Mouse (Mus musculus) cortical plate, adult 2 months (tissue): ENCODE measurements around the gene Slc39a3. TPM values are rescaled to one million over a fixed set of nuclear protein-coding genes. Genes with fewer than 3 reads are reported as not detected.

Source experiments
- H3K27ac ChIP-seq: fragments of 200-500 bp; 2 replicates; pipeline ENCODE4 v1.5.1; 2012; ENCODE audit warnings: low read length, control low read depth, inconsistent platforms; ENCODE audit not compliant: insufficient read depth
- H3K4me1 ChIP-seq: fragments of 200-500 bp; 2 replicates; pipeline ENCODE4 v1.6.1; 2011; ENCODE audit warnings: low read length; ENCODE audit not compliant: control insufficient read depth, insufficient read depth
- H3K4me3 ChIP-seq: fragments of 200-500 bp; 2 replicates; pipeline ENCODE4 v1.5.1; 2011; ENCODE audit warnings: mild to moderate bottlenecking, low read length, control low read depth; ENCODE audit not compliant: insufficient read depth
- CTCF ChIP-seq: fragments of 200-500 bp; IDR thresholded peaks from 2 replicates; pipeline ENCODE4 v1.5.1; 2011; ENCODE audit warnings: mild to moderate bottlenecking, control low read depth, low read length; ENCODE audit not compliant: insufficient read depth; ENCODE audit errors: extremely low read depth
- POLR2A ChIP-seq: fragments of 200-500 bp; IDR thresholded peaks from 2 replicates; pipeline ENCODE4 v1.6.1; 2011; ENCODE audit warnings: mild to moderate bottlenecking, low read length, control low read depth; ENCODE audit not compliant: insufficient read depth; ENCODE audit errors: extremely low read depth
- polyA plus RNA-seq: library from polyadenylated mRNA; depleted of rRNA; stranded (reverse); fragments of >200 nt; gene quantifications from 2 replicates; pipeline ENCODE4 v1.2.3, GENCODE M21; 2012

The Slc39a3 gene
- polyA plus RNA-seq, 1 experiment = 72.8 TPM

DNA sequence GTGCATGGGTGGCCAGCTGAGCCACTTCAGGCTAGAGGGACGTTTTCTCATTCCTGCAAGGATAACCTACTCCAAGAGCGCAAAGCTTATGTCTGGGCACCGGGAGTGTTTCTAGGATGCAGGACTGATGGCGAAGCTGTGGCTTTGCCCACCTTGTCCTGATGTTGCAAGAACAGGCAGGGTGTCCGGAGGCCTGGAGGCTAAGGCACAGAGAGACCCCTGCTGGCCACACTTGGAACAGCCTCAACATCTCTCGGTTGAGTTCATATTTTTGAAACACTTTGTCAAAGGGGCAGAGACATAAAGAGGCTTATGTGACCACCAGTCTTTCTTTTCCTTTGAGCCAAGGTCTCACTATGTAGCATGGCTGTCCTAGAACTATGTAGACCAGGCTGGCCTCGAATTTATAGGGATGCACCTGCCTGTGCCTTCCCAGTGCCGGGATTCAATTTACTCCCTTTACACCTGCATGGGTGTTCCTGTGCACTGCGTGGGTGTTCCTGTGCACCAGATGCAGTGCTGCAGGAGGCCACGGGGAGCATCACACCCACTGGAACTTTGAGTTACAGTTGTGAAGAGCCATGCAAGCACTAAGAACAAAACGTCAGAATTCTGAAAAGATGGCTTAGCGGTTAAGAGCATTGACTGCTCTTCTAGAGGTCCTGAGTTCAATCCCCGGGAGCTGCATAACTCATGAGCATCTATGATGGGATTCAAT lies 4.4 kb upstream of the Slc39a3 start:
- no peaks in the 10 kb centered on the region for H3K4me1 ChIP-seq
- H3K27ac ChIP-seq = no peak overlapping the region
- TF ChIP-seq CTCF (peak; percentile 75), POLR2A (no peak)
- no peak overlapping the region for H3K4me3 ChIP-seq

DNA sequence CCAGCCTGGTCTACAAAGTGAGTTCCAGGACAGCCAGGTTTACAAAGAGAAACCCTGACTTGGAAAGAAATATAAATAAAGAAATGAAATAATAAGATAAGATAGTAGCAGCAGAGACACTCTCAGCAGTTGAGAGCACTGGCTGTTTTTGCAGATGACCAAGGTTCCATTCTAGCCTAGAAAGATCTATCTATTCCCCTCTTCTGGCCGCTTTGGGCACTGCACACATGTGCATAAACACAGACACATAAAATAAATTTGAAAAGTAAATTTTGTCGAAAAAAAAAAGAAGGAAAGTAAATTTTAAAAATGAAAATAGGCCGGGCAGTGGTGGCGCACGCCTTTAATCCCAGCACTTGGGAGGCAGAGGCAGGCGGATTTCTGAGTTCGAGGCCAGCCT lies 975 bp downstream of the Slc39a3 start:
- H3K27ac ChIP-seq = no peak overlapping the region
- 0 out of 2 replicates have a peak, but pooled peaks have one; percentile 8 for TF ChIP-seq CTCF
- TF ChIP-seq POLR2A = no peak

DNA sequence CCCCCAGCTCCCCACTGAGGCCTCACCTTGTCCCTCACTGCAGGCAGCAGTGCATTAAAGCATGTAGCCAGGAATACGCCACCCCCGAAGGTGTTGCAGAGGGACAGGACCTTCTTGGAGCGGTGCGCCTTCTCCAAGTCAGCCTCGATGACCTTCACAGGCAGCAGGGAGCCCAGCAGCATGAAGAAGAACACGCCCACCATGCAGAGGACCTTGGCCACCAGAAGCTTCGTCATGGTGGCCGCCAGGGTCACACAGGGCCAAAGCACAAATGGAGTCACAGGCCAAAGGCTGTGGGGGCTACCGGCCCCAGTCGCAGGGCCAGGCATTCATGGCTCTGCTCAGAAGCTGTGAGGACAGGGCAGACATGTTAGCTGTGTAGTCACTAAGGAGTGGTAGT lies 3.6 kb downstream of the Slc39a3 start:
- H3K27ac ChIP-seq = no peak overlapping the region
- TF ChIP-seq CTCF = no peak
- TF ChIP-seq POLR2A = no peak
- H3K4me1 ChIP-seq = peaks cover 4% of the 10 kb centered on the region; the same call in 1 of the 2 replicates
- H3K4me3 ChIP-seq = no peak overlapping the region

More for the DNA sequence above, 975 bp downstream of the Slc39a3 start:
- H3K4me3 ChIP-seq = no peak overlapping the region; the same call in 1 of the 2 replicates
- H3K4me1 ChIP-seq = peaks cover 4% of the 10 kb centered on the region; the same call in 1 of the 2 replicates

DNA sequence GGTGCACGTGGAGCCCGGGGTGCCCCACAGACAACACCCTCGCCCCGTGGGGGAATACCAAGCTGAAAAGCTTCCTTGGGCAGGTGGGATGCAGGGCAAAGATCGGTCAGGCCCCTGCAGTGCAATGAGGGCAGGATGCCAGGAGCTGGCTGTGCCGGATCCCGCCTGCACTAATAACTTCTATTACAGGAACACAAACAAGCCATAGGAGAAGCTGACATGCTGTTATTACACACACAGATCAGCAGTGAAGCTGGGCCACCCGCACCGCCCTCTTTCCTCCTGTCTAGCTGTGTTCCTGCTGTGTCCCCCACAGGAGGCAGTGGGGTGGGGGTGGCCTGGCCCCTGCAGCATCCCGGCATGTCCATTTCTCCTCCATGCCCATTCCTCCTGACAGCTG lies 8.2 kb downstream of the Slc39a3 start:
- H3K4me3 ChIP-seq = no peak overlapping the region
- TF ChIP-seq CTCF (no peak), POLR2A (no peak)
- H3K4me1 ChIP-seq = peaks cover 3% of the 10 kb centered on the region
- H3K27ac ChIP-seq = no peak overlapping the region

DNA sequence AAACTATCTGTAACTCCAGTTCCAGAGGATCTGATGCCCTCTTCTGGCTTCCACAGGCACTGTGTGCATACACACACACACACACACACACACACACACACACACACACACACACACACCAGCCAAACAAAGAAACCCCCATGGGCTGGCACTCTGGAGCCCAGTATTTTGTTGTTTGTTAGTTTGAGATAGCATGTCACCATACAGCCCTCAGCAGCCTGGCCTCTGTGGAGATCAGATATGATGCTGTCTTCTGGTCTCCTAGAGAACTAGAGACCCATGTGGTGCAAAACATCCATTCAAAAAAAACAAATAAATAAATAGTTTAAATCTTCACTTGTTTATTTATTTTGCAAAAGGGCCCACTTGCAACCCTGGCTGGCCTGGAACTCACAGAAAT lies 9.0 kb downstream of the Slc39a3 start:
- Histone ChIP-seq H3K4me1 (peaks cover 3% of the 10 kb centered on the region), H3K27ac (no peak overlapping the region), H3K4me3 (no peak overlapping the region)
- no peak for TF ChIP-seq CTCF
- TF ChIP-seq POLR2A = no peak

DNA sequence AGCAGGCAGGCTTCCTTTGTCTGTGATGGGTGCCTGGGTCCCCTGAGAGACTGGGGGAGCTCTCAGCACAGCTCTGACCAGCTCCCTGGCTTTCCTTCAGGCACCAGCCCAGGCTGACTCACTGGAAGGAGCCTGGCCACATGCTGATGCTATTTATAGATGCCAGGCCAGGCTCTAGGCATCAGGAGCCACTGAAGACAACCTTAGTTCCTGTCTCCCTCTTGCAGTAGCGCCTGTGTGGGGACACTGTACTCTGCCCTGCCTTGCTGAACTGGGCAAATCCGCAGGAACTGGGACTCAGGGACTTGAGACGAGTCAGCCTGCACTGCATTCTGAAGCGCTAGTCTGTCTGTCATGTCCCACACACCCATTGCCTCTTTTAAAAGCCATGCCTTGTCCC lies 9.9 kb downstream of the Slc39a3 start:
- Histone ChIP-seq H3K4me1 (peaks cover 3% of the 10 kb centered on the region), H3K27ac (peak overlapping the region; percentile 38; the same call in 1 of the 2 replicates), H3K4me3 (no peak overlapping the region)
- no peak for TF ChIP-seq POLR2A
- TF ChIP-seq CTCF = no peak

DNA sequence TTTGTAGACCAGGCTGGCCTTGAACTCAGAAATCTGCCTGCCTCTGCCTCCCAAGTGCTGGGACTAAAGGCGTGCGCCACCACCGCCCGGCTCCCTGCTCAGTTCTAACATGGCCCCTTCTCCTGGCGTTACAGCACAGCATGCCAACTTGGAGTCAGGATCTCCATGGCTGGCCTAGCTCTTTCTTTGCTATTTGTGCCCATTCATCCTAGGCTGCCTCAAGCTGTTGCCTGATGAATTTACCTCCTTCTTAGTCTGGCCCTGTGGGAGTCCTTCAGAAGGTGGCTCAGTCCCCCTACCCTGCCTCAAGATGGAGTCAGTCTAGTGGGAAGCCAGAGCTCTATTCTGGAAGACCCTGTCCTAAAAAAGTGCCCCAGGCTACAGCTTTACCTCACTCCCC lies 10.4 kb downstream of the Slc39a3 start:
- TF ChIP-seq POLR2A = no peak
- TF ChIP-seq CTCF = no peak
- Histone ChIP-seq H3K4me1 (peaks cover 6% of the 10 kb centered on the region), H3K4me3 (no peak overlapping the region), H3K27ac (no peak overlapping the region; the same call in 1 of the 2 replicates)

DNA sequence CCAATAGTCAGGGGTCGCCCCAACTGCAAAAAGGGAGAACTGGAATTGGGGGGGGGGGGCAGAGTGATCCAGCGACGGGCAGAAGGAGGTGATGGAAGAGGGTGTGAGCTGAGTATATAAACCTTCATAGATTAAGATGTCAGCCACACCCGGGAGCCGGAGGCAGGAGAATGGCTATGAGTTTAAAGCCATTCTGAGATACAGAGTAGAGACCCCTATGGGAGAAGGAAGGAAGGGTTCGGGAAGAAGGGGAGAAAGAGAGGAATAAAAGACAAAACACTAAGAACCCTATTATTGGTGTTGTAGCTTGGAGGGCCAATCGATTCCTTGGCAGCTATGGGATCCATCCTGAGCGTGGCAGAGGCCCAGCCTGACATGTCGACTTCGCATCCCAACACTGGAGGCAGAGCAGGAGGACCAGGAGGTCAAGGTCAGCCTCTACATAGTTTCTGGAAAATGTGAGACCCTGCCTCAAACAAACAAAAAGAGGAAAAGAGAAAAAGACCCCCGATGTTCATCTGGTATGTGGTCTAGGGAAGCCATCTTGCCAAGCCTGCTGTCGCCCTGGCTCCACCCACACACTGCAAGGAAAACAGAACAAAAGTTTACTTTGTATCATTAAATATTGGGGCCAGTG lies 11.5 kb downstream of the Slc39a3 start, which contains the start of gene Diras1:
Diras1 (minus strand) TSS at position 24 of the 637 bp plus-strand sequence.
- H3K27ac ChIP-seq = peak within 1 kb of the TSS; percentile 92
- TF ChIP-seq CTCF = no peak
- no peak for TF ChIP-seq POLR2A
- peaks cover 6% of the 10 kb centered on the region for H3K4me1 ChIP-seq
- H3K4me3 ChIP-seq = peak within 1 kb of the TSS; percentile 71

DNA sequence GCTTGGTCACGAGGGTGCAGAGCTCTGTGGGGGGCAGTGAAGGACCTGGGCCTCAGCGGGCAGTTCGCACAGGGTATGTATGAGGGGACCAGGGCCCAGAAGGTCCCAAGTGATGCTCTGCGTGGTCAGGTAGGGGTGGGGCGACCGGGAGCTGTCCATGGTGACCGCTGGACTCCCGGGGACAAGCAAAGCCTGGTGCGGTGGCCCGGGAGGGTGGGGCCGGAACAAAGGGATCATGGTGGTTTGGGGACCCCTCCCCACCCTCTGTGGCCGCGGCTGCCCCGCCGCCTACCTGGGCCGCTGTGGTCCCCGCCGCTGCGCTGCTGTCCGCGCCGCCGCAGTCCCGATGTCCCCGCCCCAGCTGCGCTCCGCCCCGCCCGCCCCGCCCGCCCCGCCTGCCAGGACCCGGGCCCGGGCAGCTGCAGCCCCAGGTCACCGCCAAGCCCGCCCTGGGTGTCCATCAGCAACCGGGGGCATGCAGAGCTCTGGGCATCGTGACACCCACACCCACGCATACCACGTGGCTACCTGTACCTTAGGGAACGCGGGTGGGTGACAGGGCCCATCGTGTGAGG lies 12.1 kb downstream of the Slc39a3 start:
- H3K27ac ChIP-seq = peak overlapping the region; percentile 92
- peaks cover 6% of the 10 kb centered on the region for H3K4me1 ChIP-seq
- peak; percentile 39; the same call in 1 of the 2 replicates for TF ChIP-seq POLR2A
- no peak for TF ChIP-seq CTCF
- H3K4me3 ChIP-seq = peak overlapping the region; percentile 71
